Mouse (Mus musculus) liver, embryonic 14.5 days (tissue): ENCODE measurements at regions not wholly inside any gene's neighbourhood (a gene's known extent, or its start where the extent isn't known, plus 50 kb on each side); places are given as distances from the start of the nearest gene placed in this dataset.
"Not testable (repeated sequence)": the region's sequence is repeated elsewhere in the genome, so short reads cannot be mapped to it uniquely, and the experiment has no call there.

Experiments used
- CTCF ChIP-seq: IDR thresholded peaks from 2 replicates; pipeline ENCODE4 v1.5.1; 2016; ENCODE audit warnings: antibody characterized with exemption, low read depth, control low read depth
- EP300 ChIP-seq: IDR thresholded peaks from 2 replicates; pipeline ENCODE4 v1.6.1; 2016; ENCODE audit warnings: antibody characterized with exemption, low read depth

DNA sequence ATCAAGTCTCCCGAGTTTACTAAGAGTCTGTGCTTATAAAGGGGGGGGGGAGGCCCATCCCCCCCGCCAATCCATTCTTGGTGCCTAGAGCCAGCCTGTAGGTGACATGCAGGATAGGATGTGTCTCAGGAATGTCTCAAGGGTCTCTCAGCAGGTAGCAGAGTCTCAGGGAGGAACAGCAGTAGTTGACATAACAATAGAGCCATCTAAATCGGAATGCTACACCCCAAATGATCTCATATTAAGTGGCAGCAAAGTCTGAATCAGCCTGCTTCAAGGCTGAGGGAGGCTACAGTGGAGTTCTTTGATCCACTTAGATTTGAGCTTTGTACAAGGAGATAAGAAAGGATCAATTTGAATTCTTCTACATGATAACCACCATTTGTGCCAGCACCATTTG, 476.0 kb upstream of the Igfbp3 start:
- TF ChIP-seq CTCF, EP300: not testable (repeated sequence)
